Mouse (Mus musculus) limb, embryonic 11.5 days (tissue): ENCODE measurements around the gene Capza1. TPM values are rescaled to one million over a fixed set of nuclear protein-coding genes. Genes with fewer than 3 reads are reported as not detected.

Experiments used
- ATAC-seq: fragments of 200-750 bp; cut with Nextera tagmentation; 2 replicates; pipeline ENCODE4 v1.8.0; 2017; ENCODE audit warnings: low read depth; ENCODE audit not compliant: insufficient number of reproducible peaks, low FRiP score, low TSS enrichment
- DNase-seq: peaks from one replicate; pipeline ENCODE4 v3.0.0-alpha.2; 2015; ENCODE audit warnings: low spot score
- H3K27ac ChIP-seq: fragments of 300-500 bp; sonication (generic); replicated peaks from 2 replicates; pipeline ENCODE4 v1.5.1; 2014; ENCODE audit warnings: low read depth, mild to moderate bottlenecking, low read length
- H3K27me3 ChIP-seq: fragments of 300-500 bp; sonication (generic); 2 replicates; pipeline ENCODE4 v1.6.1; 2014; ENCODE audit warnings: mild to moderate bottlenecking, low read length, mixed read lengths; ENCODE audit not compliant: control insufficient read depth, insufficient read depth
- H3K36me3 ChIP-seq: fragments of 300-500 bp; sonication (generic); 2 replicates; pipeline ENCODE4 v1.6.1; 2014; ENCODE audit warnings: mild to moderate bottlenecking, low read length, moderate library complexity, mixed read lengths; ENCODE audit not compliant: control insufficient read depth, insufficient read depth
- H3K4me1 ChIP-seq: fragments of 300-500 bp; sonication (generic); 2 replicates; pipeline ENCODE4 v1.6.1; 2014; ENCODE audit warnings: low read length, mixed read lengths; ENCODE audit not compliant: control insufficient read depth, insufficient read depth
- H3K4me2 ChIP-seq: fragments of 300-500 bp; sonication (generic); 2 replicates; pipeline ENCODE4 v1.6.1; 2014; ENCODE audit warnings: low read depth, mild to moderate bottlenecking, moderate library complexity; ENCODE audit not compliant: severe bottlenecking
- H3K4me3 ChIP-seq: fragments of 300-500 bp; sonication (generic); 2 replicates; pipeline ENCODE4 v1.5.1; 2014; ENCODE audit warnings: low read depth, low read length
- H3K9ac ChIP-seq: fragments of 300-500 bp; sonication (generic); 2 replicates; pipeline ENCODE4 v1.6.1; 2014; ENCODE audit warnings: mild to moderate bottlenecking, low read length
- H3K9me3 ChIP-seq: fragments of 300-500 bp; sonication (generic); 2 replicates; pipeline ENCODE4 v1.6.1; 2016; ENCODE audit warnings: low read length; ENCODE audit not compliant: control insufficient read depth
- WGBS: fragments of 180-500 bp; shearing (Covaris S2); extraction: QIAGEN DNeasy Blood & Tissue Kit; methylation state at CpG from one replicate; pipeline ENCODE4 v1.1.7; 2014; 5-methylcytosine and 5-hydroxymethylcytosine counted together
- polyA plus RNA-seq: library from polyadenylated mRNA; unstranded; fragments of >200 nt; fragmentation: Nextera tagmentation; extraction: Ambion mirVana; gene quantifications from 2 replicates; pipeline ENCODE4 v1.2.1, GENCODE M21; 2014

Gene Capza1
- 207 and 210 TPM in 2 replicates for polyA plus RNA-seq

- Histone ChIP-seq H3K27me3 (no peaks in the 10 kb centered on the region), H3K9ac (peak within 1 kb of the TSS; percentile 94), H3K36me3 (no peaks in the 10 kb centered on the region), H3K4me2 (peak within 1 kb of the TSS; percentile 81), H3K9me3 (no peaks in the 10 kb centered on the region), H3K4me1 (peaks cover 4% of the 10 kb centered on the region; the same call in 1 of the 2 replicates), H3K27ac (peak within 1 kb of the TSS; percentile 95), H3K4me3 (peak within 1 kb of the TSS; percentile 95)
- DNase-seq, result peak; percentile 90
- peak; percentile 94 for ATAC-seq
- WGBS, result 0% methylated on average over 34 of the region's 43 CpGs
Observed at GRCm38 (mm10) chr3:104863786-104864650, at the start of gene Capza1, which contains the start of gene St7l. Gene Capza1, minus strand, starts transcription at chr3:104864505. Gene St7l, plus strand, starts transcription at chr3:104864005.

GRCm38 (mm10) chr3:104909195-104909594 lies 44.9 kb upstream of the Capza1 start:
- H3K4me2 ChIP-seq, result no peak overlapping the region
- H3K36me3 ChIP-seq, result no peaks in the 10 kb centered on the region
- H3K4me3 ChIP-seq, result no peak overlapping the region

GRCm38 (mm10) chr3:104906007-104906406 lies 41.7 kb upstream of the Capza1 start:
- no peak for ATAC-seq

More at GRCm38 (mm10) chr3:104909195-104909594, 44.9 kb upstream of the Capza1 start:
- Histone ChIP-seq H3K27ac (no peak overlapping the region), H3K27me3 (no peaks in the 10 kb centered on the region), H3K4me1 (no peaks in the 10 kb centered on the region), H3K9me3 (no peaks in the 10 kb centered on the region), H3K9ac (no peak overlapping the region)
- WGBS, result 94% methylated on average over 6 of the region's 6 CpGs
- ATAC-seq (no peak), DNase-seq (no peak)

GRCm38 (mm10) chr3:104905389-104905788 lies 41.1 kb upstream of the Capza1 start:
- no peak overlapping the region for H3K27ac ChIP-seq
- H3K4me1 ChIP-seq, result no peaks in the 10 kb centered on the region
- no peaks in the 10 kb centered on the region for H3K27me3 ChIP-seq
- H3K4me2 ChIP-seq, result no peak overlapping the region
- no peak overlapping the region for H3K9ac ChIP-seq
- WGBS, result 92% methylated on average over 4 of the region's 4 CpGs
- DNase-seq (no peak), ATAC-seq (no peak)
- H3K9me3 ChIP-seq, result no peaks in the 10 kb centered on the region
- H3K4me3 ChIP-seq, result no peak overlapping the region
- H3K36me3 ChIP-seq, result no peaks in the 10 kb centered on the region

More at GRCm38 (mm10) chr3:104906007-104906406, 41.7 kb upstream of the Capza1 start:
- no peaks in the 10 kb centered on the region for H3K4me1 ChIP-seq
- no peak for DNase-seq
- H3K9me3 ChIP-seq, result no peaks in the 10 kb centered on the region
- no peak overlapping the region for H3K9ac ChIP-seq
- WGBS, result 85% methylated on average over 3 of the region's 3 CpGs
- no peaks in the 10 kb centered on the region for H3K27me3 ChIP-seq
- no peak overlapping the region for H3K4me3 ChIP-seq
- H3K27ac ChIP-seq, result no peak overlapping the region
- H3K36me3 ChIP-seq, result no peaks in the 10 kb centered on the region
- no peak overlapping the region for H3K4me2 ChIP-seq

GRCm38 (mm10) chr3:104901154-104901553 lies 36.8 kb upstream of the Capza1 start:
- H3K9me3 ChIP-seq, result no peaks in the 10 kb centered on the region
- WGBS, result 90% methylated on average over 4 of the region's 4 CpGs
- H3K27me3 ChIP-seq, result no peaks in the 10 kb centered on the region
- no peak overlapping the region for H3K27ac ChIP-seq
- H3K36me3 ChIP-seq, result peaks cover 3% of the 10 kb centered on the region; the same call in 1 of the 2 replicates
- no peak for DNase-seq
- no peak overlapping the region for H3K4me3 ChIP-seq
- H3K4me1 ChIP-seq, result no peaks in the 10 kb centered on the region
- ATAC-seq, result no peak
- H3K9ac ChIP-seq, result no peak overlapping the region
- H3K4me2 ChIP-seq, result no peak overlapping the region

- H3K4me3 ChIP-seq, result no peak overlapping the region
- peaks cover 3% of the 10 kb centered on the region for H3K36me3 ChIP-seq
- no peaks in the 10 kb centered on the region for H3K9me3 ChIP-seq
- H3K4me2 ChIP-seq, result no peak overlapping the region
- H3K9ac ChIP-seq, result no peak overlapping the region
- 95% methylated on average over 3 of the region's 3 CpGs for WGBS
- no peak for ATAC-seq
- no peaks in the 10 kb centered on the region for H3K4me1 ChIP-seq
- H3K27me3 ChIP-seq, result no peaks in the 10 kb centered on the region
- DNase-seq, result no peak
- no peak overlapping the region for H3K27ac ChIP-seq
Observed at GRCm38 (mm10) chr3:104896141-104896540, 31.8 kb upstream of the Capza1 start.

- no peak overlapping the region for H3K27ac ChIP-seq
- 88% methylated on average over 3 of the region's 3 CpGs for WGBS
- H3K9me3 ChIP-seq, result no peaks in the 10 kb centered on the region
- no peak overlapping the region for H3K9ac ChIP-seq
- DNase-seq (no peak), ATAC-seq (no peak)
- H3K4me1 ChIP-seq, result no peaks in the 10 kb centered on the region
- H3K4me3 ChIP-seq, result no peak overlapping the region
- H3K4me2 ChIP-seq, result no peak overlapping the region
- H3K36me3 ChIP-seq, result peaks cover 2% of the 10 kb centered on the region
- H3K27me3 ChIP-seq, result no peaks in the 10 kb centered on the region
Observed at GRCm38 (mm10) chr3:104888585-104888984, 24.3 kb upstream of the Capza1 start.

GRCm38 (mm10) chr3:104869611-104870010 lies 5.3 kb upstream of the Capza1 start:
- Histone ChIP-seq H3K9ac (no peak overlapping the region), H3K9me3 (no peaks in the 10 kb centered on the region), H3K4me3 (no peak overlapping the region), H3K4me1 (peaks cover 4% of the 10 kb centered on the region; the same call in 1 of the 2 replicates), H3K4me2 (no peak overlapping the region), H3K27ac (no peak overlapping the region), H3K36me3 (peaks cover 8% of the 10 kb centered on the region), H3K27me3 (no peaks in the 10 kb centered on the region)
- ATAC-seq (no peak), DNase-seq (no peak)
